9 mouse cellular contexts compared by ENCODE assay signal in genomic region chr12:86188161-86188560, GRCm38 (mm10). TPM values are rescaled to one million over a fixed set of nuclear protein-coding genes. Genes with fewer than 3 reads are reported as not detected.
A peak's percentile ranks its signal among the peaks of the same experiment; 100 is the strongest.
DNase-seq lines count a peak whose midpoint lies in the region; ATAC-seq and TF ChIP-seq lines count a peak whose summit lies in the region.
"Had no signal": no experiment of that assay in that cellular context is flagged by ENCODE, and none has a peak within 500 bp of the region (broad histone marks: within the 10 kb centered on the region; RNA-seq: fewer than 3 reads in every experiment).

No protein-coding gene starts in this region.

- WGBS in lung, embryonic 14.5 days: 54% methylated on average over 5 of the region's 5 CpGs

- no peak overlapping the region for H3K9ac ChIP-seq in lung, embryonic 14.5 days
- H3K9ac ChIP-seq: midbrain, embryonic 12.5 days had no signal

- DNase-seq in frontal cortex, postnatal 25 days (ENCODE audit: low spot score in 2 of 2): no peak
- peak; percentile 52 for DNase-seq in lung, embryonic 14.5 days
- no peak for DNase-seq in lung, postnatal 25 days (ENCODE audit: low spot score)
- DNase-seq in adrenal gland, postnatal 25 days: peak; percentile 25
- no peak for DNase-seq in heart, adult 8-10 months (ENCODE audit: low spot score)
- no peak for DNase-seq in T-cell, adult 2 months (ENCODE audit: low spot score)

- peak; percentile 58 for TF ChIP-seq CTCF in lung, embryonic 14.5 days (IDR thresholded peaks at IDR 0.05; ENCODE audit: low read depth)

- no peak overlapping the region for H3K4me2 ChIP-seq in lung, embryonic 14.5 days
- H3K4me2 ChIP-seq: midbrain, embryonic 12.5 days had no signal

- no peak overlapping the region for H3K4me3 ChIP-seq in lung, embryonic 14.5 days (ENCODE audit: low read depth, low read length)
- H3K4me3 ChIP-seq: midbrain, embryonic 12.5 days had no signal

- no peak overlapping the region for H3K27ac ChIP-seq in lung, embryonic 14.5 days (ENCODE audit: low read depth)
- H3K27ac ChIP-seq: midbrain, embryonic 12.5 days had no signal

- H3K4me1 ChIP-seq in lung, embryonic 14.5 days (ENCODE audit: insufficient read depth): no peaks in the 10 kb centered on the region

- no peaks in the 10 kb centered on the region for H3K9me3 ChIP-seq in lung, embryonic 14.5 days (ENCODE audit: low read depth, low read length)
- H3K9me3 ChIP-seq: midbrain, embryonic 12.5 days had no signal

- H3K36me3 ChIP-seq in lung, embryonic 14.5 days (ENCODE audit: insufficient read depth): no peaks in the 10 kb centered on the region
- H3K36me3 ChIP-seq: midbrain, embryonic 12.5 days had no signal

- no peaks in the 10 kb centered on the region for H3K27me3 ChIP-seq in lung, embryonic 14.5 days (ENCODE audit: insufficient read depth, low read length)

- peak; percentile 57; the same call in 1 of the 2 replicates for ATAC-seq in frontal cortex, adult (ENCODE audit: low TSS enrichment)
- no peak for ATAC-seq in lung, embryonic 14.5 days (ENCODE audit: insufficient read depth)
- peak; percentile 57; the same call in 1 of the 2 replicates for ATAC-seq in megakaryocyte, adult 5-6 weeks (ENCODE audit: poor library complexity, severe bottlenecking)

RNA-seq across cellular contexts. Expression of gene Gpatch2l, which starts 53.5 kb away (rescaled TPM):
- 16.1 and 18.2 TPM in 2 replicates for polyA plus RNA-seq in lung, embryonic 14.5 days (2014; fragmentation: Nextera tagmentation; extraction: Ambion mirVana)
- total RNA-seq in adrenal gland, postnatal 25 days (2021): 21.7 and 26.7 TPM in 2 replicates
- 28.2 and 31.8 TPM in 2 replicates for total RNA-seq in megakaryocyte, adult 5-6 weeks (2015)
- 47.5 and 48.7 TPM in 2 replicates for total RNA-seq in megakaryocyte, adult 5-6 weeks (2017)
- 10 to 100 TPM; 11.7 to 13.0 (median 12.3) TPM for total RNA-seq in heart, adult 8-10 months (2022)

Comparison
In these comparisons a context has a peak if more than half of its experiments do, and no peak if none do; other contexts are left out.
1. DNase-seq: peak in lung, embryonic 14.5 days (single experiment) and adrenal gland, postnatal 25 days (single experiment); none in frontal cortex, postnatal 25 days (0 of 2), lung, postnatal 25 days (single experiment), heart, adult 8-10 months (single experiment) and T-cell, adult 2 months (single experiment).